Mouse (Mus musculus): Measurements from ENCODE around the gene Slc6a15.

Slc6a15 gene

DNA sequence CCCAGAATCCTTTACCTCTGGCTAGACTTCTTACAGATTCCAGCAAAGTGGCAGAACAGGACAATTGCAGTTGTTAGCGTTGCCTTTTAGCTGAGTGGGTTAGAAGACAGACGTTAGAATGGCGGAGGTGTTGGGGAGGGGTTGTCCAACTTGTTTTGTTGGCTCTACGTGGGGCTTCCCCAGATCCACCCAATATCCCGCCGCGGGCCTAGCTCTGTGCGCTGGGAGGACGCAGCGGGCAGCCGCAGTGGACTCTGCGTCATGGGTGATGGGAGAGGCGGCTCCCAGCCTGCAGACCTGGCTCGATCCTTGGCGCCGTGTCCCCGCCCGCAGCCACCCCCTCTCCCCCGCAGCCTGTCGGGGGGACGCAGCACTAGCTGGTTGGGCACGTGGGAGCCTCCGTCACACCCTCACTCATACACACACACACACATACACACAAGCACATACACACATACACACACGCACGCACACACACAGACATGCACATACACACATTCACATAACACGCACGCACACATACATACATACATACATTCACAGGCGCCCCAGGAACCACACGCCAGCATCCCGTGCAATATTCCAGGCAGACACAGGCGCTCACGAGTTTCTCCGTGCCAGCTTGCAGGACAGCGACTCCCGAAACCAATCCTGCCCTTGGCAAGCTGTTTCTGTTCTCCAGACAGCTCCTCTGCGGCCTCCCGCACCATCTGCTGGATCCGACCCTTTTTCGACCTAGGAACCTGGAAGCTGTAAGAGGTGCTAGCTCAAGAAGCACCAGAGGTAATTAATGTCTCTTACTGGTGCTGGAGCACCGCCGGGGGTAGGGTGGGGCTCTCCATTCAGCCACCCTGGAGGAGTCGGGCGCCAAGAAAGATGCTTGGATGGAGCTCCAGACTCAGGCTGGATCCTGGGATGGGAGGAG lies at the start of gene Slc6a15:
Gene Slc6a15, plus strand, starts transcription at position 413 of the 925 bp plus-strand sequence.
- DNase-seq (ENCODE audit: low spot score): no peak

- DNase-seq (ENCODE audit: low spot score): no peak
Measured at GRCm38 (mm10) chr10:103321941-103322340, 45.6 kb upstream of the Slc6a15 start.

DNA sequence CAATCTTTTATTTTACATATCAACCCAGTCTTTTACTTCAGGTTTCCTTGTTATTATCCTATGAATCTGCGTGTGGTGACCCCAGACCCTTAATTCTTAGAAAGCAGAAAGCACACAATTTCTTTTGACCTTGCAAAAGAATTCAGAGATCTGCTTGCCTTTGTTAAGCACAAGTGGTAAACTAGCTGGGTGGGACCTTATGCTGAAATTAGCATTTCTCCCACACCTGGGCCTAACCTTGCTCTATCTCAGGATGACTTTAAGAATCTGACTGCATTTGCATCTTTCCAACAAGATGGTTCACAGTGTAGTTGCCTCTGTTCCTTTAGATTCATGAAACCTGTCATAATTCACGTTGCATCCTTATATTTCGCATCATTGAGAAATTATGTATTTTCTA lies 44.2 kb upstream of the Slc6a15 start:
- DNase-seq (ENCODE audit: low spot score): no peak

GRCm38 (mm10) chr10:103334306-103334705 lies 33.3 kb upstream of the Slc6a15 start:
- DNase-seq (ENCODE audit: low spot score): no peak

GRCm38 (mm10) chr10:103339928-103340327 lies 27.7 kb upstream of the Slc6a15 start:
- DNase-seq (ENCODE audit: low spot score): no peak

GRCm38 (mm10) chr10:103346797-103347196 lies 20.8 kb upstream of the Slc6a15 start:
- DNase-seq (ENCODE audit: low spot score): no peak

GRCm38 (mm10) chr10:103368296-103369080 lies 905 bp downstream of the Slc6a15 start:
- DNase-seq (ENCODE audit: low spot score): peak; percentile 3

GRCm38 (mm10) chr10:103369081-103369420 lies 1.5 kb downstream of the Slc6a15 start:
- DNase-seq (ENCODE audit: low spot score): peak; percentile 23

- no peak for DNase-seq (ENCODE audit: low spot score)
Measured at GRCm38 (mm10) chr10:103402171-103402570, 34.6 kb downstream of the Slc6a15 start.

- no peak for DNase-seq (ENCODE audit: low spot score)
Measured at GRCm38 (mm10) chr10:103427717-103428116, 60.1 kb downstream of the Slc6a15 start.

GRCm38 (mm10) chr10:103442588-103442987 lies 75.0 kb downstream of the Slc6a15 start:
- no peak for DNase-seq (ENCODE audit: low spot score)

- DNase-seq (ENCODE audit: low spot score): peak; percentile 4
Measured at GRCm38 (mm10) chr10:103443070-103443469, 75.5 kb downstream of the Slc6a15 start.

DNA sequence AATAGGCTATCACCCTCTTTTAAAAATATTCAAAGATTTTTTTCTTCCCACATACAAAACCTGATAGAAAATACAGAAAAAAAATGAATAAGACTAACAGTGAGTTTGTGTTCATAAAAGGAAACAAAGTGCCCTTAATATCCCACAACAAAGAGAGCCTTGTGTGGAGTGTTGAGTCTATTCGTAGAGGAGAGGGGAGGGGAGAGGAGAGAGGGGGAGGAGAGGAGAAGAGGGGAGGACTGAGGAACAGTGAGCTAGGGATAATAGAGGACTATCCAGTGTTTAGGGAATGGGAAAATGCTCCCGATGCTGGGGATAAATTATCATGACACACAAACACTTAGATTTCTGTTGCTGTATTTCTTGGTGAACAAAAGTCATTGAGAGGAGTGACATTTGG lies 80.8 kb downstream of the Slc6a15 start:
- DNase-seq (ENCODE audit: low spot score): no peak

DNA sequence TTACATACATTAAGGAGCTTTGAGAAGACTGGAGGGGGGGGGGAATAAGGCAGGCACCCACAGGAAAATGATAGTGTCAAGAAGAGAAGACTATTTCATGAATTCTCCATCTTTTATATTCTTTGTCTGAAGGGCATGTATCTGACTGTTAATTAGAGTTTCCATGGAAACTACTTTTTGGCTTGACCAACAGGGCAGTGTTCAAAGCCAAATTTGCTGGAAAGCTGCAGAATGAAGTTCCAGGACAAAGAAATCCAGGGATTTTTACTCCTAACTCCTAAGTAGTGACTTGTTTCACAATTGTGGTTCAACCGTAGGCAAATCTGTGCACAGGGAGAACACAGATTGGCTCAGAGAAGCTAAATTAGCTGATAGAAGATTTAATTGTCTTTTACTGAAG lies 90.3 kb downstream of the Slc6a15 start:
- no peak for DNase-seq (ENCODE audit: low spot score)

Measured in urinary bladder, postnatal 25 days (tissue).